Mouse (Mus musculus) embryo, embryonic 10.5 days (tissue): ENCODE results near the gene Prrg2.

Experiments
- DNase-seq: peaks from one replicate; pipeline ENCODE4 v3.0.0-alpha.2; 2015; ENCODE audit warnings: low spot score

Prrg2 gene

DNA sequence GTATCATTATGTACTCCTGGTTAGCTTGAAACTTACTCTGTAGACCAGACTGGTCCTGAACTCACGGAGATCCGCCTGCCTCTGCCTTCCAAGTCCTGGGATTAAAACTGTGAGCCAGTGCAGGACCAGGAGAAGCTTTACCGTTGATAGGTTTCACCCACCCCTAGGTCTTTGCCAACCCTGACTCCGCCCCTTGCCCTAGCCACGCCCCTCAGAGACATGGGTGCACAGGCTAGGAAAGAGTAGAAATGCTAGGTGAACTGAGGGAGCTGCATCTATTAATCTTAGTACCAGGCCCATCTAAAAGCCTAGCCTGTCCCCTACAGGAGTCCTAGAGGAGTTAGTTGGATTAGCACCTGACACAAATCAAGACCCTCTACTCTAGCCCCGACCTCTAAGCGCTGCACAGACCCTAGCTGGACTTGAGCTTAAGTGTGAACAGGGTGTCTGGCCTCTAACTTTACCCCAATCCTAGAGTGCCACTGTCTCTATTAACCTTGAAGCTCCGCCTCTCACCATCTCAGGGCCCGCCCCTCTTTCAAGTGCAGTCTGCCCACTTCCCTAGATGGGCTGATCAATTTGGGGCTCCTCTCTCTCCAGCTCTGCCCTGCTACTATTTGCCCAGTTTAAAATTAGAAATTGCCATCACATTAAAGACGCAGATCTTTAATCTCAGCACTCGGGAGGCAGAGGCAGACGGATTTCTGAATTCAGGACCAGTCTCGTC, 27.9 kb upstream of the Prrg2 start:
- peak; percentile 10 for DNase-seq

DNA sequence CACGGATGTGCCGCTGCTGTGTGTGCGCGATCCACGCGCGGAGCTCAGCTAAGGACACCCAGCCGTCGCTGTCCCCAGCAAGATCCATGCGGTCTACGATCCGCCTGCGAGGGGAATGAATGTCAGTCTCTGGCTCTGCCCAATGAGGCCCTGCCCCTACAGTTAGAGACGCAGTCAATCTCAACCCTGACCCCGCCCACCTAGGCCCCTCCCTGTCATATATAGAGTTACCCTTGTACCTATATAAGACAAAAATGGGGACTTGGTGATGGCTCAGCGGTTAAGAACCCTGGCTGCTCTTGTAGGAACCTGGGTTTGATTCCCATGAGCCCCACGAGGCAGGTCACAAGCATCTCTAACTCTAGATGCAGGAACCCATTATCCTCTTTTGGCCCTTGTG, 26.1 kb upstream of the Prrg2 start:
- no peak for DNase-seq

DNA sequence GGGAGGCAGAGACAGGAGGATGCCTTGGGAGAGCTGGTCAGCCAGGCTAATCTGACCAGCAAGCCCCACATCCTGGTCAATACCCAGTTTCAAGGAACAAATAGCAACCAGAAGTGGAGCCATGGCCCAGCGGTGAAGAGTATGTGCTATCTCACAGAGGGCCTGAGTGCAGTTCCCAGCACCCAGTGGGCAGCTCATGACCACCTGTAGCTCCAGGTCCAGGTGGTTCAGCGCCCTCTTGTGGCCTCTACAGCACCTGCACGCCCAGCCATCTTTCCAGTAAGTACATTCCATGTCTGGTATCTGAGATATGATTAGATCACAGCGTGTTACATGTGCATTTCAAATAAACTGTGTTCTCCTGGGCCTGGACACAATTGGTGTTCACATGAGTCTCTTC, 23.6 kb upstream of the Prrg2 start:
- DNase-seq: no peak

DNA sequence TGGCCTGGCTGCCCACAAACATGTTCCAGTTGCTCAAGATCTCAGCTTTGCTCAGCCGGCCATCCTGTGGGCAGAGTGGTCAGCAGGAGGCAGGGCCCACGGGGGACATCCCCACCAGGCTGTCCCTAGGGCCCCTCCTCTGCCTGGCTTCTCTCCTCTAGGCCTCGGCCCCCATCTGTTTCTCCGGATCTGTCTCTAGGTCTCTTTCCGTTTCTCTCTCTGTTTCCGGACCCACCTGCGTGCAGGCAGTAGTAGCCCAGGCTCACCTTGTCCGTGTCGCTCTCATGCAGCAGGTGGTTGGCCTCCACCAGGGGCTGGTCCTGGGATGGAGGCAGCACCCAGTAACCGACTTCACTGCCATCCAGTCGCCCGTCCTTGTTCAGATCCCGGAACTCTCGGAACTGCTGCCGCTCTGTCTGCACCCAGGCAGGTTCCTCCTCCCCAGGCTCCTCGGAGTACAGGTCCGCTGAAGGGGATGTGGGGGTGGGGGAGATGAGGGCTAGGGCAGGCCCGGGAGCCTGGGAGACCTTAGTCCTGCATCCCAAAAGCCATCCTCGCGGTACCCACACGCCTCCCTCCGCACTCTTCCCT, 20.9 kb upstream of the Prrg2 start:
- DNase-seq: no peak

- peak; percentile 48 for DNase-seq
These were observed 20.2 kb upstream of the Prrg2 start for GRCm38 (mm10) chr7:45082401-45083299.

DNA sequence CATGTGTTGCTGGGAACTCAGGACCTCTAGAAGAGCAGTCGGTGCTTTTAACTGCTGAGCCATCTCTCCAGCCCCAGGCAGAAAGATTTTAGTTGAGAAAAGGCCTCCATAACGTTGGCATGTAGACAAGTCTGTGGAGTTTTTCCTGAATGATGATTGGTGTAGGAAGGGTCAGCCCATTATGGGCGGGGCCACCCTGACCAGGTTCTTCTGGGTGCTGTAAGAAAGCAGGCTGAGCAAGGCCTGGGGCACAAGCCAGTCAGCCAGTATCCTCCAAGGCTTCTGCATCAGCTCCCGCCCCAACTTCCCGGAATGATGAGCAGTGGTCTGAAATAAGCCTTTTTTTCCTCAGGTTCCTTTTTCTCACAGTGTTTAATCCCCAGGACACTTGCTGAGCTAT, 18.5 kb upstream of the Prrg2 start:
- no peak for DNase-seq

DNA sequence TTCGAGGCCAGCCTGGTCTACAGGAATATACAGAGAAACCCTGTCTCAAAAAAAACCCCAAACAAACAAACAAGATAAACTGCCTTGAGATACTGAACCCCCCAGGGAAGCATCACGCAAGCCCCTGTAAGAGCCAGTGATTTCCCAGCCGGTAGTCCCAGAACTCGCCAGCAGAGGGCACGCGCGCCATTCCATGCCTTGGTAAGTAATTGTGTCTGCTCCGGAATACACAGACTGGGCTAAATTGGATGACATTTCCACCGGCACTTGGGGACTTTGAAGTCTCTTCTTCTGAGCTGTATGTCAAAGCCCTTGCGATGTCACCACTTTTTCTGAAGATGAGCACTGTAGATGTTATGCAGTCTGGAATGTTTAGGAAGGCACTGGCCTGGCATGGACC, 17.4 kb upstream of the Prrg2 start:
- peak; percentile 95 for DNase-seq

DNA sequence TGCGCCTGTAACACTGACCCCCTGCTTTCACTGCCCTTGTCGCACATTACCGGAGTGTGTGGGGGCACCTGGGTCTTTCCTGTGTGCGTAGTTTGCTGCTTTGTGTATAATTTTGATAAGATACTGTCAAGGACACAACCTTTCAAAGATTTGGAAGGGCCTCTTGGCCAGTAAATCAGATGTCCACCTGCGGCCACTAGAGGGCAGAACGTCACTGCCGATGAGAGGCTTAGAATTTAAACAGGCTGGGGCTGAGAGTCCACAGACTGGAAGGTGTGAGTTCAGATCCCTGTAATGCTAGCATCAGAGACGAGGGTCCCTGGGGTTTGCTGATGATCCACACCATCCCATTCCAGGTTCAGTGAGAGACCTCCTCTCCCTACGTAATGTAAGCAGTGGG, 16.0 kb upstream of the Prrg2 start:
- peak; percentile 86 for DNase-seq

GRCm38 (mm10) chr7:45077829-45078228, 15.4 kb upstream of the Prrg2 start:
- DNase-seq: no peak

- no peak for DNase-seq
These were observed 14.8 kb upstream of the Prrg2 start for GRCm38 (mm10) chr7:45077322-45077721.

DNA sequence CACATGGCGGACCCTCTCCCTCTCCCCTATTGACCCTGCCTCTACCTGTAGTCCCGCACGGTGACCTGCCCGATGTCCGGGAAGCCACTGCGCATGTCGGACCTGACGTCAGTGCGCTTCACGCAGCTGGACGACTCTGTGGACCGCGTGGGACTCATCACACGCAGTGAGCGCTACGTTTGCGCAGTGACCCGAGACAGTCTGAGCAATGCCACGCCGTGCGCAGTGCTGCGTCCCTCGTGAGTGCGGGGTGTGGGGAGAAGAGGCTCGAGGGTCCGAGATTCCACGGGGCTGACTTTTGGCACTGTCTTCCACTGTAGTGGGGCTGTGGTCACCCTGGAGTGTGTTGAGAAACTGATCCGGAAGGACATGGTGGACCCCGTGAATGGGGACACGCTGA, 14.0 kb upstream of the Prrg2 start:
- DNase-seq: no peak

DNA sequence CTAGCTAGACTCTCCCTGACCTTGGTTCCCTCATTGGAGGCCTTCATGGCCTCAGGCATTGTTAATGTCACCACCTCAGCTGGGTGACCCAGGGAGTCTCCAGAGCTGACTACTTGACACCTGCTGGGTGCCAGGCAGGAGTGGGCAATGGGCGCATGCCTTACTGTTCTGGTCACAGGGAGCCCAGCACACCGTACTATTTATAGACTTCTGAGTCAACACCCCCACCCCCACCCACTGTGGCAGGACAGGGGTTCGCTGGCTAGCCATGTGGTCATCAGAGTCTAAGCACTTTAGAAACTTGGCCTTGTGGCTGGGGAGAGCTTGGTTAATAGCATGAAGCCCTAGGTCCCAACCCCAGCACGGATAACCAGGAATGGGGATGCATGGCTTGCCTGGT, 12.9 kb upstream of the Prrg2 start:
- DNase-seq: no peak

DNA sequence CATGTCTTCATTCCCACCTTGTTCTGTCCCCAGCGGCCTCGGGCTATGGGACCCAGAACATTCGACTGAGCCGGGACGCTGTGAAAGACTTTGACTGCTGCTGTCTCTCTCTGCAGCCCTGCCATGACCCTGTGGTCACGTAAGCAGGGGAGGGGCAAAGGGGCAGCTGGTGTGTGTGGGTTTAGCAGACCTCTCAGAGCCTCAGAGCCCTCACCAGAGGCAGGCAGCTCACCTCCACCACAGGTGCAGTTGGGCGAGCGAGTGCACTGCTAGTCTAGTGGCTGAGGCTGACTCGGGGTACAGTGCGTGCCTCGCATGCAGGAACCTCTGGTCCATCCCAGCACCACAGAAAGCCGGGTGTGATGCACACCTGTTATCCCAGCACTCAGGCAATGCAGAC, 11.5 kb upstream of the Prrg2 start:
- no peak for DNase-seq

GRCm38 (mm10) chr7:45073171-45073707, 10.8 kb upstream of the Prrg2 start:
- no peak for DNase-seq

GRCm38 (mm10) chr7:45072230-45072629, 9.8 kb upstream of the Prrg2 start:
- DNase-seq: peak; percentile 39

- DNase-seq: no peak
These were observed 7.2 kb upstream of the Prrg2 start for GRCm38 (mm10) chr7:45069671-45070070.

- DNase-seq: peak; percentile 77
These were observed 5.5 kb upstream of the Prrg2 start for GRCm38 (mm10) chr7:45068000-45068318.

GRCm38 (mm10) chr7:45067190-45067999, 4.9 kb upstream of the Prrg2 start:
- no peak for DNase-seq

GRCm38 (mm10) chr7:45061532-45062075, 873 bp downstream of the Prrg2 start:
- peak; percentile 36 for DNase-seq

DNA sequence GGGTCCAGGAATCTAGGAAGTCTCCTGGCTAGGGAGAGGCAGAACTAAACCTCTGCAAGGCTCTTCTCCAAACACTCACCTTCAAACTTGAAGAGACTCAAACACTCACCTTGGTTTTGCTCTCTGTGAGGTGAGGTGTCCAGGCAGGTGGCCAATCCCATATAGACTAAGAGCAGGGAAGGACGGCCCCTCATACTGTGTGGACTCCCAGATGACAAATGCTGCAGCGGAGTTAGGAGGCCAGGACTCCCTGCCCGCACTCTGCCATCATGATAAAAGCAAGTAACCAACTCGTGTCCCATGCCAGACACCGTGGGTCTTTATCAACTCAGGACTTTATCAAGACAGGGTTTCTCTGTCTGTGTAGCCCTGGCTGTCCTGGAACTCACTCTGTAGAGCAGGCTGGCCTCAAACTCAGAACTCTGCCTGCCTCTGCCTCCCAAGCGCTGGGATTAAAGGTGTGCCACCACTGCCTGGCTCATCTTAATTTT, 1.8 kb downstream of the Prrg2 start:
- no peak for DNase-seq
